Mouse (Mus musculus): ENCODE measurements around the gene Rexo1. TPM values are rescaled to one million over a fixed set of nuclear protein-coding genes. Genes with fewer than 3 reads are reported as not detected.

Gene Rexo1
- total RNA-seq, 2 experiments from 2014 or later = 19.9 to 41.5 TPM

- no peak for ATAC-seq (ENCODE audit: poor library complexity, severe bottlenecking)
Measured at GRCm38 (mm10) chr10:80585581-80585980, 24.2 kb upstream of the Rexo1 start.

- ATAC-seq (ENCODE audit: poor library complexity, severe bottlenecking) = no peak
Measured at GRCm38 (mm10) chr10:80584642-80585552, 23.5 kb upstream of the Rexo1 start.

- no peak for ATAC-seq (ENCODE audit: poor library complexity, severe bottlenecking)
Measured at GRCm38 (mm10) chr10:80584045-80584488, 22.7 kb upstream of the Rexo1 start.

GRCm38 (mm10) chr10:80583047-80583446 is 21.7 kb upstream of the Rexo1 start:
- ATAC-seq (ENCODE audit: poor library complexity, severe bottlenecking) = no peak

GRCm38 (mm10) chr10:80578911-80579310 is 17.6 kb upstream of the Rexo1 start:
- ATAC-seq (ENCODE audit: poor library complexity, severe bottlenecking) = 0 out of 2 replicates have a peak, but pooled peaks have one; percentile 17

GRCm38 (mm10) chr10:80578131-80578750 is 16.9 kb upstream of the Rexo1 start:
- ATAC-seq (ENCODE audit: poor library complexity, severe bottlenecking) = peak; percentile 66

GRCm38 (mm10) chr10:80577195-80578130 is 16.1 kb upstream of the Rexo1 start, which contains the start of gene Klf16:
Klf16 (minus strand) TSS chr10:80577321.
- peak; percentile 83 for ATAC-seq (ENCODE audit: poor library complexity, severe bottlenecking)

GRCm38 (mm10) chr10:80576351-80577194 is 15.2 kb upstream of the Rexo1 start:
- no peak for ATAC-seq (ENCODE audit: poor library complexity, severe bottlenecking)

GRCm38 (mm10) chr10:80575925-80576324 is 14.6 kb upstream of the Rexo1 start:
- ATAC-seq (ENCODE audit: poor library complexity, severe bottlenecking) = no peak

GRCm38 (mm10) chr10:80574896-80575295 is 13.5 kb upstream of the Rexo1 start:
- no peak for ATAC-seq (ENCODE audit: poor library complexity, severe bottlenecking)

GRCm38 (mm10) chr10:80573944-80574343 is 12.6 kb upstream of the Rexo1 start:
- no peak for ATAC-seq (ENCODE audit: poor library complexity, severe bottlenecking)

GRCm38 (mm10) chr10:80572477-80572876 is 11.1 kb upstream of the Rexo1 start:
- ATAC-seq (ENCODE audit: poor library complexity, severe bottlenecking) = no peak

- peak; percentile 27 for ATAC-seq (ENCODE audit: poor library complexity, severe bottlenecking)
Measured at GRCm38 (mm10) chr10:80570871-80571836, 9.8 kb upstream of the Rexo1 start.

- ATAC-seq (ENCODE audit: poor library complexity, severe bottlenecking) = no peak
Measured at GRCm38 (mm10) chr10:80570419-80570818, 9.1 kb upstream of the Rexo1 start.

GRCm38 (mm10) chr10:80569664-80570066 is 8.3 kb upstream of the Rexo1 start:
- ATAC-seq (ENCODE audit: poor library complexity, severe bottlenecking) = peak; percentile 87

- ATAC-seq (ENCODE audit: poor library complexity, severe bottlenecking) = no peak
Measured at GRCm38 (mm10) chr10:80568876-80569275, 7.5 kb upstream of the Rexo1 start.

- peak; percentile 67 for ATAC-seq (ENCODE audit: poor library complexity, severe bottlenecking)
Measured at GRCm38 (mm10) chr10:80566375-80567092, 5.2 kb upstream of the Rexo1 start.

GRCm38 (mm10) chr10:80560621-80561020 is 739 bp downstream of the Rexo1 start:
- ATAC-seq (ENCODE audit: poor library complexity, severe bottlenecking) = no peak
